Mouse (Mus musculus) liver, embryonic 14.5 days (tissue): ENCODE data around the gene Ccs.

Experiments used
- CTCF ChIP-seq: IDR thresholded peaks from 2 replicates; pipeline ENCODE4 v1.5.1; 2016; ENCODE audit warnings: antibody characterized with exemption, low read depth, control low read depth
- EP300 ChIP-seq: IDR thresholded peaks from 2 replicates; pipeline ENCODE4 v1.6.1; 2016; ENCODE audit warnings: antibody characterized with exemption, low read depth

GRCm38 (mm10) chr19:4817182-4817835 is 21.8 kb downstream of the Ccs start:
- TF ChIP-seq CTCF = no peak
- no peak for TF ChIP-seq EP300
